Mouse (Mus musculus) forebrain, embryonic 14.5 days (tissue): ENCODE results near the gene Zcchc10. TPM values are rescaled to one million over a fixed set of nuclear protein-coding genes. Genes with fewer than 3 reads are reported as not detected.

Experiments
- ATAC-seq: fragments of 200-750 bp; cut with Nextera tagmentation; 2 replicates; pipeline ENCODE4 v1.8.0; 2017; ENCODE audit warnings: mild to moderate bottlenecking, moderate library complexity
- DNase-seq: peaks from one replicate; pipeline ENCODE4 v3.0.0-alpha.2; 2015; ENCODE audit warnings: low spot score
- H3K27ac ChIP-seq: fragments of 300-500 bp; sonication (generic); 2 replicates; pipeline ENCODE4 v1.5.1; 2014; ENCODE audit warnings: low read depth, mild to moderate bottlenecking, control low read depth, low read length, moderate library complexity
- H3K27me3 ChIP-seq: fragments of 300-500 bp; sonication (generic); replicated peaks from 2 replicates; pipeline ENCODE4 v1.6.1; 2014; ENCODE audit warnings: low read length, control low read depth, mixed read lengths; ENCODE audit not compliant: control insufficient read depth, insufficient read depth
- H3K36me3 ChIP-seq: fragments of 300-500 bp; sonication (generic); 2 replicates; pipeline ENCODE4 v1.6.1; 2014; ENCODE audit warnings: low read length, control low read depth; ENCODE audit not compliant: control insufficient read depth, insufficient read depth
- H3K4me1 ChIP-seq: fragments of 300-500 bp; sonication (generic); 2 replicates; pipeline ENCODE4 v1.6.1; 2014; ENCODE audit warnings: antibody characterized with exemption, low read length, control low read depth; ENCODE audit not compliant: control insufficient read depth, insufficient read depth
- H3K4me2 ChIP-seq: fragments of 300-500 bp; sonication (generic); 2 replicates; pipeline ENCODE4 v1.6.1; 2014; ENCODE audit warnings: mild to moderate bottlenecking, control low read depth, low read length
- H3K4me3 ChIP-seq: fragments of 300-500 bp; sonication (generic); 2 replicates; pipeline ENCODE4 v1.5.1; 2014; ENCODE audit warnings: low read depth, low read length, control low read depth
- H3K9ac ChIP-seq: fragments of 300-500 bp; sonication (generic); 2 replicates; pipeline ENCODE4 v1.6.1; 2014; ENCODE audit warnings: mild to moderate bottlenecking, low read length, control low read depth, moderate library complexity
- H3K9me3 ChIP-seq: fragments of 300-500 bp; sonication (generic); replicated peaks from 2 replicates; pipeline ENCODE4 v1.6.1; 2016; ENCODE audit warnings: low read length, control low read depth, mixed read lengths; ENCODE audit not compliant: control insufficient read depth
- WGBS: fragments of 180-500 bp; shearing (Covaris S2); extraction: QIAGEN DNeasy Blood & Tissue Kit; methylation state at CpG from one replicate; pipeline ENCODE4 v1.1.7; 2014; 5-methylcytosine and 5-hydroxymethylcytosine counted together
- polyA plus RNA-seq: library from polyadenylated mRNA; unstranded; fragments of >200 nt; fragmentation: Nextera tagmentation; extraction: Ambion mirVana; gene quantifications from 2 replicates; pipeline ENCODE4 v1.2.1, GENCODE M21; 2014

Gene Zcchc10
- polyA plus RNA-seq, 1 experiment from 2014 or later = 16.0 TPM

DNA sequence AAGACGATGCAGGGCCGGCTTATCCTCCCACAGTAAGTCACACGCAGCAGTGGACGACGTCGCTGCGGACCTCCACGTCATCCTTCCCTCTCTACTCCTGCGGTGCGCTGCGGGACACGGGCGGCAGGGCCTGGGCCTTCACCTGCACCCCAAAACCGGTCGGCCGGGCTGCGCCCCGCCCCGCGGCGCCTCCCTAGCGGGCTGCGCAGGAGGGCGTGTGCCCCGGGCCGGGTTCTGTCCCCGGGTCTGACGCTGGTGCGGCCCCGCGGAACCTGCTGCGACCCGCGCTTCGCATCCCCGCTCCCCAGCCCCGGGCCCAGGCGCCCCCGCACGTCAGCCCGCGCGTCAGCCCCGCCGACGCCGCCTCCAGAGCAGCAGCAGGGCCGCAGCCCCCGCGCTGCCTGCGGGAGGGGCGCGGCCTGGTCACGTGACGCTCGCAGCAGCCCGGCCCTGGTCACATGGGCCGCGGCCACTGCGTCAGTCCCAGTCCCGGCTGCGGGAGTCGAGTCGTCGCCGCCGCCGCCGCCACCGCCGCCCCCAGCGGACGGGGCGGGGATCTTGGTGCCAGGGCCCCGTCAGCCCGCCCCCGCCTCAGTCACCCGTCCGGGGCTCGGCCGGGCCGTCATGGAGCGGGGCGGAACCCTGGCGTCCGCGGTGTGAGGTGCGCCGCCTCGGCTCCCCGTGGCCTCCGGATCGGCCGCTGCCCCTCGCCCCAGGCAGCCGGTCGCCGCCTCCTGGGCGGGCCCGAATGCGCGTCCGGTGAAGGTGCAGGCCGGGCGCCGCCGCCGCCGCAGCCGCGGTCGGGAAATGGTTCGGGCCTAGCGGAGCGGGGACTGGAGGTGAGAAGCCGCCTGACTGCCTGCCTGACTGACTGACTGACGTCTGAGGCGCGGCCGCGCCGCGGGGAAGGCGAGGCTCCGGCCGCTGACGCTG is 26.1 kb downstream of the Zcchc10 start, which contains the start of gene Aff4:
Aff4 (plus strand) TSS at position 543 of the 933 bp plus-strand sequence.
- Histone ChIP-seq H3K9ac (peak within 1 kb of the TSS; percentile 98), H3K27me3 (no peaks in the 10 kb centered on the region), H3K36me3 (no peaks in the 10 kb centered on the region), H3K4me1 (peaks cover 3% of the 10 kb centered on the region; the same call in 1 of the 2 replicates), H3K27ac (peak within 1 kb of the TSS; percentile 98), H3K4me3 (peak within 1 kb of the TSS; percentile 97), H3K9me3 (no peaks in the 10 kb centered on the region), H3K4me2 (peak within 1 kb of the TSS; percentile 77)
- ATAC-seq (peak; percentile 97), DNase-seq (peak; percentile 96)
- under 1% methylated on average over 90 of the region's 127 CpGs for WGBS

DNA sequence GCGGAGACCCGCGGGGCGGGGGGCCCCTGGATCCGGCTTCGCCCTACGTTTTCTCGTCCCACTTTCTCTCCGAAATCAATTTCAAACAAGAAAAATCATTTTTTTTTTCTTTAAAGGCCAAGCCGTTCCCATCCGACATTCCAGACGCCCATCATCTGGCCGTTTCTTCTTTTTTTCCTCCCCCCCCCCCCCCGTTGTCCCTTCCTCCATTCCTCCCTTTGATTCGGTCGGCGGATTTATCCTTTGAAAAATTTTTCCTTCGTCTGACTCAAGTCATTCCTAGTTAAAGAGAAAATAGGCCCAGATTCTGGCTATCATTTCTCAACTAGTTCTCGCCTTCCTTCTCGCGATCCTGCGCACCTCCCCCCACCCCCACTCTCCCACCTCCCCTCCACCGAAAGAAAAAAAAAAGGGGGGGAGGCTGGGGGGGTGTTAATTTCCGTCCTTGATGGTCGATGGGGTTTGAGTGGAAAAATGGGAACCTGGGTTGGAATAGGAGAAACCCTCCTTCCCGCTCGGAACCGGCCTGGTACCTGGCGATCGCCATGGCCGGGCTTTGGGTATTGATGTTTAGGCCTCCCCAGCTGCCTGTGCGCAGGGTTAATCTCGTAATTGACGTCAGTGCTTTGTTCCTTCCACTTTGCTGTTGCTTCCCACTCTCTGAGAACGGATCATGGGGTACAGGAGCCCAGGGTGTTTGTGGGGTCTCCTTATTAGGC is 26.9 kb downstream of the Zcchc10 start:
- ATAC-seq (peak; percentile 30), DNase-seq (peak; percentile 85)
- H3K9ac ChIP-seq = peak overlapping the region; percentile 98
- no peaks in the 10 kb centered on the region for H3K36me3 ChIP-seq
- H3K4me1 ChIP-seq = peaks cover 3% of the 10 kb centered on the region; the same call in 1 of the 2 replicates
- peak overlapping the region; percentile 98 for H3K27ac ChIP-seq
- H3K27me3 ChIP-seq = no peaks in the 10 kb centered on the region
- peak overlapping the region; percentile 77 for H3K4me2 ChIP-seq
- under 1% methylated on average over 35 of the region's 35 CpGs for WGBS
- peak overlapping the region; percentile 97 for H3K4me3 ChIP-seq
- no peaks in the 10 kb centered on the region for H3K9me3 ChIP-seq

GRCm38 (mm10) chr11:53351943-53352590 is 27.6 kb downstream of the Zcchc10 start:
- peak overlapping the region; percentile 98 for H3K27ac ChIP-seq
- H3K4me3 ChIP-seq = peak overlapping the region; percentile 97
- H3K4me2 ChIP-seq = peak overlapping the region; percentile 77
- peaks cover 3% of the 10 kb centered on the region; the same call in 1 of the 2 replicates for H3K4me1 ChIP-seq
- no peaks in the 10 kb centered on the region for H3K36me3 ChIP-seq
- peak overlapping the region; percentile 98 for H3K9ac ChIP-seq
- ATAC-seq (no peak), DNase-seq (peak; percentile 38)
- no peaks in the 10 kb centered on the region for H3K27me3 ChIP-seq
- no peaks in the 10 kb centered on the region for H3K9me3 ChIP-seq
- WGBS = under 1% methylated on average over 14 of the region's 14 CpGs

DNA sequence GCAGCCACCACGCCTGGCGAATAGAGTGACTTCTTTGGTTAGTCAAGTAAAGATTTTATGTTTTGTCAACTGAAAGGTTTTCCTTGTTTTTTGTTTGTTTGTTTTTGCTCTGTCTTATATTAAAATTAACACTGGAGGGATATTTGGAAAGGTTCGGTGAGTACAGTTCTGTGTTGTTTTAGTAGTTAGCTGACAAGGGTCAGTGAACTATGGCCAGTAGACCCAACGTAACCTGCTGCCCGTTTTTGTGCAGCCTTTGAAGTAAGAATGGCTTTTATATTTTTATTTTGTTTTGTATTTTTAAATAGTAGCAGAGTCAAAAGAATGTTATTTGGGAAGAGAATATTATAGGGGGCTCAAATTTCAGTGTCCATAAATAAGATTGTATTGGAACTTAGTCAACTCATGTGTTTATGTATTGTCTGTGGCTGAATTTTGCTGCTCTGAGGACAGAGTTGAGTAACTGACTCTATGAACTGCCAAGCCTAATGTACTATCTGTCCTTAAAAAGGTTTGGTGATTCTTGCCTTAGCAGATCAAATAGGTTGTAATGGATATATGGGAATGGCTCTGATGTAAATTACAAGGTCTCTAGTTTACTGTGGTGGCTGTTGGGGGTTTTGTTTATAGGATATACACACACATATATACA is 34.2 kb downstream of the Zcchc10 start:
- H3K4me1 ChIP-seq = no peaks in the 10 kb centered on the region
- no peak for ATAC-seq
- no peaks in the 10 kb centered on the region for H3K36me3 ChIP-seq
- WGBS = 93% methylated on average over 5 of the region's 5 CpGs
- no peak overlapping the region for H3K4me2 ChIP-seq
- no peaks in the 10 kb centered on the region for H3K9me3 ChIP-seq
- DNase-seq = no peak
- no peak overlapping the region for H3K27ac ChIP-seq
- H3K4me3 ChIP-seq = no peak overlapping the region
- no peak overlapping the region for H3K9ac ChIP-seq
- no peaks in the 10 kb centered on the region for H3K27me3 ChIP-seq

DNA sequence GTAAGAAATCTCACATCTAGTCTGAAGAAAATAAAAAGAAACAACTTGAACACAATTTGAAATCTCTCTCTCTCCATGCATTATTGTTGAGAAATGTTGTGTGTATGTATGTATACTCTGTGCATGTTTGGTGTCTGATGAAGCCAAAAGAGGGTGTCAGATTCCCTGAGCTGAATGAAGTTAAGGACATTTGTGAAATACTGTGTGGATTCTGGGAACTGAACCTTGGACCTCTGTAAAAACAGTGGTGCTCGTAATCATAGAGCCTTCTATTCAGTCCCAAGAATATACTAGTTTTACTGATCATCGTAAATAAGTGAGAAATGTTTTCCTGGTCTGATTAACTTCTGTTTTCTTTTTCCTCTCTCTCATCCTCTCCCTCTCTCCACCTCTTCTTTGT is 42.6 kb downstream of the Zcchc10 start:
- DNase-seq = no peak
- no peak overlapping the region for H3K9ac ChIP-seq
- no peak overlapping the region for H3K4me2 ChIP-seq
- H3K4me3 ChIP-seq = no peak overlapping the region
- ATAC-seq = no peak
- H3K27me3 ChIP-seq = no peaks in the 10 kb centered on the region
- H3K36me3 ChIP-seq = peaks cover 23% of the 10 kb centered on the region
- 92% methylated on average over 2 of the region's 2 CpGs for WGBS
- H3K4me1 ChIP-seq = no peaks in the 10 kb centered on the region
- no peak overlapping the region for H3K27ac ChIP-seq
- no peaks in the 10 kb centered on the region for H3K9me3 ChIP-seq

GRCm38 (mm10) chr11:53378918-53379317 is 54.4 kb downstream of the Zcchc10 start:
- no peak for ATAC-seq
- Histone ChIP-seq H3K27me3 (no peaks in the 10 kb centered on the region), H3K36me3 (peaks cover 46% of the 10 kb centered on the region), H3K4me2 (no peak overlapping the region), H3K4me1 (no peaks in the 10 kb centered on the region), H3K27ac (no peak overlapping the region), H3K4me3 (no peak overlapping the region), H3K9me3 (no peaks in the 10 kb centered on the region), H3K9ac (no peak overlapping the region)
- 91% methylated on average over 1 of the region's 1 CpGs for WGBS
- no peak for DNase-seq

Other genes with a start within 250 kb of the Zcchc10 start
- gene Hspa4, start 24.2 kb upstream of the Zcchc10 start, polyA plus RNA-seq = 55.5 and 58.6 TPM in 2 replicates
- gene Aff4, start 26.2 kb downstream of the Zcchc10 start, polyA plus RNA-seq = 69.4 and 79.4 TPM in 2 replicates
- gene Leap2, start 98.5 kb downstream of the Zcchc10 start, polyA plus RNA-seq = not detected in 2 replicates
- gene Uqcrq, start 106.2 kb downstream of the Zcchc10 start, polyA plus RNA-seq = 637 and 819 TPM in 2 replicates
- 3.3 and 3.9 TPM in 2 replicates for gene Gdf9, start 106.3 kb downstream of the Zcchc10 start, polyA plus RNA-seq
- gene Gm10447, start 132.4 kb downstream of the Zcchc10 start, polyA plus RNA-seq = not detected in 2 replicates
- gene Shroom1, start 132.5 kb downstream of the Zcchc10 start, polyA plus RNA-seq = 1.5 and 1.7 TPM in 2 replicates
- gene Gm9837, start 145.8 kb downstream of the Zcchc10 start, polyA plus RNA-seq = not detected in 2 replicates
- 0.19 TPM in 1 of 2 replicates, not detected in the other for gene Gm9945, start 155.5 kb downstream of the Zcchc10 start, polyA plus RNA-seq
- 1.2 and 1.7 TPM in 2 replicates for gene Sowaha, start 155.6 kb downstream of the Zcchc10 start, polyA plus RNA-seq
- 12.3 and 16.7 TPM in 2 replicates for gene Sept8, start 194.6 kb downstream of the Zcchc10 start, polyA plus RNA-seq
- gene Kif3a, start 242.7 kb downstream of the Zcchc10 start, polyA plus RNA-seq = 215 and 216 TPM in 2 replicates